Mouse (Mus musculus) hindbrain, embryonic 16.5 days (tissue): ENCODE measurements at regions not wholly inside any gene's neighbourhood (a gene's known extent, or its start where the extent isn't known, plus 50 kb on each side); places are given as distances from the start of the nearest gene placed in this dataset.
"Not testable (repeated sequence)": the region's sequence is repeated elsewhere in the genome, so short reads cannot be mapped to it uniquely, and the experiment has no call there.

Source experiments
- ATAC-seq: fragments of 200-750 bp; cut with Nextera tagmentation; 2 replicates; pipeline ENCODE4 v1.8.0; 2017; ENCODE audit warnings: moderate TSS enrichment, moderate library complexity
- H3K27ac ChIP-seq: fragments of 300-500 bp; sonication (generic); 2 replicates; pipeline ENCODE4 v1.5.1; 2014; ENCODE audit warnings: low read depth, mild to moderate bottlenecking, control low read depth, low read length, moderate library complexity
- H3K27me3 ChIP-seq: fragments of 300-500 bp; sonication (generic); replicated peaks from 2 replicates; pipeline ENCODE4 v1.6.1; 2014; ENCODE audit warnings: low read length; ENCODE audit not compliant: control insufficient read depth, insufficient read depth
- H3K36me3 ChIP-seq: fragments of 300-500 bp; sonication (generic); 2 replicates; pipeline ENCODE4 v1.6.1; 2014; ENCODE audit warnings: mild to moderate bottlenecking, low read length, moderate library complexity, mixed read lengths; ENCODE audit not compliant: control insufficient read depth, insufficient read depth
- H3K4me1 ChIP-seq: fragments of 300-500 bp; sonication (generic); 2 replicates; pipeline ENCODE4 v1.6.1; 2014; ENCODE audit warnings: low read depth, low read length; ENCODE audit not compliant: control insufficient read depth, insufficient read depth
- H3K4me2 ChIP-seq: fragments of 300-500 bp; sonication (generic); 2 replicates; pipeline ENCODE4 v1.6.1; 2014; ENCODE audit warnings: mild to moderate bottlenecking, low read length, control low read depth, moderate library complexity
- H3K4me3 ChIP-seq: fragments of 300-500 bp; sonication (generic); 2 replicates; pipeline ENCODE4 v1.5.1; 2014; ENCODE audit warnings: mild to moderate bottlenecking, low read length, control low read depth, moderate library complexity
- H3K9ac ChIP-seq: fragments of 300-500 bp; sonication (generic); 2 replicates; pipeline ENCODE4 v1.6.1; 2014; ENCODE audit warnings: low read depth, mild to moderate bottlenecking, control low read depth, low read length, moderate library complexity
- H3K9me3 ChIP-seq: fragments of 300-500 bp; sonication (generic); 2 replicates; pipeline ENCODE4 v1.6.1; 2014; ENCODE audit warnings: mild to moderate bottlenecking, low read length, moderate library complexity; ENCODE audit not compliant: control insufficient read depth
- whole genome bisulfite sequencing: fragments of 180-500 bp; shearing (Covaris S2); extraction: QIAGEN DNeasy Blood & Tissue Kit; methylation state at CpG from one replicate; pipeline ENCODE4 v1.1.7; 2014; 5-methylcytosine and 5-hydroxymethylcytosine counted together

DNA sequence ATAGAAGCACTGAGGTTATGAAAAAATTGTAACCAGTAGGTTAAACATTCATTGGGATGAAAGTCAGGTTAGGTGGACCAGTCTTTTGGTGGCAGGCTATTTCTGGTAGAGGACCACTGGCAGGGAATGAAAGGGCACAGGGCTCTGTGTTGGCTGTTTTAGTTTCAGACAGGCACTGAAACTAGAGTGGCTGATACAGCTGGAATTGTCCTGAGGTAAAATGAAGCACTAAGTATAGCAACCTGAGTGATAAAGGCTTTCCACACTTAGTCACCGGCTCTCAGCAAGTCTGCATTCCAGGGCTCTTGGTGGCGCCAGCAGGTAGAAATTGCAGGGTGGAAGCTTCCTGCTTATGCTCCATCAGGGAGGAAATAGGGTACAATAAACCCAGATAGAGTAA, 262.2 kb upstream of the Tmpo start:
- no peak overlapping the region for H3K27ac ChIP-seq
- H3K4me1 ChIP-seq = no peaks in the 10 kb centered on the region; the same call in 1 of the 2 replicates
- WGBS = 76% methylated on average over 2 of the region's 2 CpGs
- no peak overlapping the region for H3K9ac ChIP-seq
- no peaks in the 10 kb centered on the region for H3K36me3 ChIP-seq
- H3K4me2 ChIP-seq = no peak overlapping the region
- H3K4me3 ChIP-seq = no peak overlapping the region
- no peak for ATAC-seq
- no peaks in the 10 kb centered on the region for H3K9me3 ChIP-seq
- H3K27me3 ChIP-seq = no peaks in the 10 kb centered on the region

DNA sequence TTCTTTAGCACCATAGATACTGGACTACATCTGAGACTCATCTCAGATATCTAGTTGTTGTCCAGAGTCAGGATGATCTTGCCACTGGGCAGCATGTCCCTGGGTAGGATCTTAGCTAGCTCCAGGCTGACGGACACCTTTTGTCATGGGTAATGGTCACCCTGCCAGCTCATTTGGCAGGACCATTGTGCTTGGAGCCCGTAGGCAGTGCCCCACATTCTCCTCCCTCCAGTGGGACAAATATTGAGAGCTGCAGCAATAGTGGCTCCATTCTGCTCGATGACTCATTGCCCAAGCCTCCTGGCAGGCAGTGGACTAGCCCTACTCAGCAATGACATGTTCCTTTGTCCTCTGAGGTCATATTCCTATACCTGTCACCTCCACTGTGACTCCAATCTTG, 258.9 kb upstream of the Tmpo start:
- WGBS = 73% methylated on average over 3 of the region's 3 CpGs
- no peak for ATAC-seq
- Histone ChIP-seq H3K4me2 (no peak overlapping the region), H3K27me3 (no peaks in the 10 kb centered on the region), H3K27ac (no peak overlapping the region), H3K36me3 (no peaks in the 10 kb centered on the region), H3K9me3 (no peaks in the 10 kb centered on the region), H3K4me1 (0 out of 2 replicates have a peak, but pooled peaks cover 5% of the 10 kb centered on the region), H3K9ac (no peak overlapping the region), H3K4me3 (no peak overlapping the region)

DNA sequence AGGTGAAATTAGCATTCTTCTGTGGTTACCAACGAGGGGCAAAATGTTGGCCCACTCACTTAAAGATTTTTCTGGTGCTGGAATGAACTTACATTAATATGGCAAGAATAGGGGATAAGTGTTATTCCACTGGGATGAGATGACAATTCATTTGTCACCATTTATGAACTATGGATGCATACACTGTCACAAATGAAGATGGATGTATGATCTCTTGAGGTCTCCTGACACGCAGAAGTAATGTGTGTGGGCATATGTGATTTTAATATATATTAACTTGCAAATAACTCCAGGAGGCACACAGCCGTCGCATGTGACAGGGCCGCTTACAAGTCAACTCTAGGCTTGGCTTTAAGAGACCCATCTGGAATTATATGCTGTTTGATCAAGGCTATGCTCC, 256.8 kb upstream of the Tmpo start:
- Histone ChIP-seq H3K9ac (no peak overlapping the region), H3K27ac (no peak overlapping the region), H3K9me3 (no peaks in the 10 kb centered on the region), H3K4me3 (no peak overlapping the region), H3K36me3 (no peaks in the 10 kb centered on the region), H3K27me3 (no peaks in the 10 kb centered on the region), H3K4me1 (0 out of 2 replicates have a peak, but pooled peaks cover 5% of the 10 kb centered on the region), H3K4me2 (no peak overlapping the region)
- 60% methylated on average over 5 of the region's 5 CpGs for WGBS
- ATAC-seq = no peak

DNA sequence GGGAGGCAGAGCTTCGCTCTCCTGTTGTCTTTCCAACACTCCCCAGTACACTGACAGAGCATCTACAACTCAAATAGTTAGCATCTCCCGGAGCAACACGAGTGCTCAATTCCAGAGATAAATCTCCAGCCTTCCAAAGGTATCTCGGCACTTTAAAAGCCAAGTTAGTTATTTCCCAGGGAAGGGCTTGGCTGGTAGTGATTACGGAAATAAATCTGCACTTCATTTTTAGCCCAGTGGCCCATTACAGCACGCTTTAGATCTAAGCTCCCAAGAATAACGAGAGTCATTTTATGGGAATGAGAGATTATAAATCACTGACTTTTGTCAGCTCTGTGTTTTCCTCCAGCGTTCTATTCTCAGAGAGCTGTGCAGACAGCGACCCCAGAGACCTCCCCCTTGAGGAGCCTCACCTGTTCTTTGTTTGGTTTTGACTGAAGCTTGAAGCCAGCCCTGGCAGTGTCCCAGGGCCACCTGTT, 255.0 kb upstream of the Tmpo start:
- H3K9me3 ChIP-seq = no peaks in the 10 kb centered on the region
- H3K4me2 ChIP-seq = no peak overlapping the region; the same call in 1 of the 2 replicates
- no peaks in the 10 kb centered on the region for H3K36me3 ChIP-seq
- H3K9ac ChIP-seq = no peak overlapping the region
- H3K4me1 ChIP-seq = 0 out of 2 replicates have a peak, but pooled peaks cover 5% of the 10 kb centered on the region
- ATAC-seq = no peak; the same call in 1 of the 2 replicates
- H3K4me3 ChIP-seq = no peak overlapping the region
- WGBS = 25% methylated on average over 9 of the region's 9 CpGs
- no peaks in the 10 kb centered on the region for H3K27me3 ChIP-seq
- no peak overlapping the region for H3K27ac ChIP-seq

DNA sequence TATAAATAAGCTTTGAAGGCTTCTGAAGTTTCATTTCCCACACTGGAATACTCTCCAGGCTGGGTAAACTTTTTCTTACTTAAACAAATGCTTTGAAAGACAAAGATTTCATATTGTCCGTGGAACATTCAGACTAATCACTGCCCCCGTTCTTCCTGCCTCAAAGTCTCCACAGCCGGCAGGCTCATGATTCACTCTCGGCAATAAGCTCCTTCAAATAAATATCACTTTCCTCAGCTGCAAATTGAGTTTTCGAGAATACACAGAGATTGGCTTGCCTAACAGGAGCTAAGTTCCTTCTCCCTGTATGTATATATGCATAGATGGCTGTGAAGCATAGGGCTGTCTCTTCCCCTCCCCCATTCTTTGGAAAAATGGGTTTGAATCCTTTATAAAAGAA, 249.2 kb upstream of the Tmpo start:
- Histone ChIP-seq H3K27ac (no peak overlapping the region), H3K27me3 (no peaks in the 10 kb centered on the region), H3K4me3 (no peak overlapping the region), H3K36me3 (no peaks in the 10 kb centered on the region), H3K4me2 (no peak overlapping the region), H3K4me1 (no peaks in the 10 kb centered on the region), H3K9me3 (no peaks in the 10 kb centered on the region), H3K9ac (no peak overlapping the region)
- WGBS = 52% methylated on average over 5 of the region's 5 CpGs
- no peak for ATAC-seq

DNA sequence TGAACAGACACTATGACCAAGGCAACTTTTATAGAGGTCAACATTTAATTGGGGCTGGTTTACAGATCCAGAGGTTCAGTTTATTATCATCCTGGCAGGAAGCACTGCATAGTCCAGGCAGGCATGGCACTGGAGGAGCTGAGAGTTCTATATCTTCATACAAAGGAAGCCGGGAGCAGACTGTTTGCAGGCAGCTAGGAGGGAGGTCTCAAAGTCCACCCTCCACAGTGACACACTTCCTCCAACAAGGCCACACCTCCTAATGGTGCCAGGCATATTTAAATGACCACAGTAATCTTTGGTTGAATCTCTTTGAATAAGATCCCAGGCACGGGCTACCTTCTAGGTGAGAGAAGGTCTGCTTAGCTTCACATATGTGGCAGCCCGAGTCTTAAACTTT, 245.5 kb upstream of the Tmpo start:
- no peak for ATAC-seq
- no peaks in the 10 kb centered on the region for H3K9me3 ChIP-seq

DNA sequence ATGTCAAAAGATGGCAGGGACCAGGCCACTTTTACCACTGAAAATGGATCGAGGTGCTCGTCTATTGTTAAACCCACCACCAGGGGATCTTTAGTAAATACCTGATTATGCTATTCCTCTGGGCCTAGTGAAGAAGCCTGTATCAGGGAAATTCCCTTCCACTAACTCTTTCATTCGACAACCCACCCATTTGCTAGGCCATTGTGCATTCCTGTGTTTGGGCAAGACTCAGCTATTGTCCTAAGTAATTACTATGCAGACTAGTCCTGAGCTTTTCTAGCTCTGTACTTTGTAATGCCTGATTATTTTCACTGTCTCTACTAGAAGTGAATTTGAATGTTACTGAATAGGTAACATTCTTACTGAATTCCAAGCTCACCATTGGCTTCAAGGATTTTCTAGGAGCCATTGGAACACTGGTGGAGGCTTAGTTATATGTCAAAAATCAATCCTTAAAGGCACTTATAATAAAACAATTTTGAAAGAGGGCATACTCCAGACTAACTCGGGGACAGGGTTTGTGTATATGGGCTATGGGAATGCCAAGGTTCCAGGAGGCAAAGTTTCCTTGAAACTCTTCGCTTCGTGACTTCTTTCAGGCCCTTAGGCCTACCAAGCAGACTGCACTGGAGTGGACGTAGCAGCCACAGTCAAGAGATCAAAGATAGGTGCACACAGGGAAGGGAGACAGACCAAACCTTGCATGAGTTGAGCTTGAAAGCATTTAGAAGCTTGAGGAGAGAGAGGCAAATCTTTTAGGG, 244.7 kb upstream of the Tmpo start:
- WGBS = 65% methylated on average over 7 of the region's 7 CpGs
- not testable (repeated sequence) for H3K9me3 ChIP-seq, H3K27me3 ChIP-seq, H3K27ac ChIP-seq, H3K4me1 ChIP-seq, H3K4me3 ChIP-seq, H3K4me2 ChIP-seq, ATAC-seq, H3K36me3 ChIP-seq, H3K9ac ChIP-seq

More for the DNA sequence above, 245.5 kb upstream of the Tmpo start:
- H3K4me2 ChIP-seq = no peak overlapping the region
- no peaks in the 10 kb centered on the region for H3K4me1 ChIP-seq
- no peaks in the 10 kb centered on the region for H3K27me3 ChIP-seq
- H3K4me3 ChIP-seq = no peak overlapping the region
- H3K9ac ChIP-seq = no peak overlapping the region
- no peak overlapping the region for H3K27ac ChIP-seq
- WGBS = 97% methylated on average over 3 of the region's 3 CpGs
- no peaks in the 10 kb centered on the region for H3K36me3 ChIP-seq

DNA sequence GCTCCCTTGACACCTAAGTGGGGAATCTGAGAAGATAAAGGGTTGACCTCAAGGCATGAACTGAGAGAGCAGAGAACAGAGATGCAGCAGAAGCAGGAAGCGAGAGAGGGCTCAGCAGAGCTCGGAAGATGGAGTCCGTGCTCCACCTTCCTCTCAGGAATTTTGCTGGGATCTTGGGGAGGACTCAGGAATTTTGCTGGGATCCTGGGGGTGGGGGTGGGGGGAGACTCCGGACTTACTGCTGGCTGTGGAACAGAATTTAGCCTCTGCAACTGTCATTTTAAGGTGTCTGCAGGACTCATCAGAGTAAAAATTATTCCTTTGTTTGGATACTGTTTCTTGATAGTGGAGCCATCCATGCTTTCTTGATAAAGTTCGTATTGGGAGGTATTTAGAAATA, 243.7 kb upstream of the Tmpo start:
- 74% methylated on average over 5 of the region's 5 CpGs for WGBS
- H3K4me2 ChIP-seq = no peak overlapping the region
- no peak for ATAC-seq
- H3K27me3 ChIP-seq = no peaks in the 10 kb centered on the region
- H3K4me3 ChIP-seq = no peak overlapping the region
- H3K9me3 ChIP-seq = no peaks in the 10 kb centered on the region
- no peaks in the 10 kb centered on the region for H3K36me3 ChIP-seq
- H3K9ac ChIP-seq = no peak overlapping the region
- H3K4me1 ChIP-seq = no peaks in the 10 kb centered on the region
- H3K27ac ChIP-seq = no peak overlapping the region

DNA sequence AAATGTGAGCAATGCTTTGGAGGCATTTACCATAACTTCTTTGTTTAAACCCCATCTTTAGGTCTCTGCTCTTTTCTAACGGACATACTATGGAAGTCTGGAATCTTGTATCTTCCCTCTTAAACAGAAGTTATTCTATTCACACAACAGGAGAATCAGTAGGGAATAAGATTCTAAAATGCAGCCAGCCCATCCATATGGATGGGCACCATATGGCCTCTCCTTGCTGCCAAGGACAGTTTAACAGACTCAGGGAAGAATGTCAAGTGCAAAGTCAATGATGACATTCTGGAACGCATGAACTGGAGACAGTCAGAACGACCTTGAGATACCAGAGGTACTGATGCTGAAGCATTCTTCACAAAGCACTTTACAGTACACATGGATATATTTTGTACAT, 206.1 kb upstream of the Tmpo start:
- WGBS = 59% methylated on average over 3 of the region's 3 CpGs
- no peaks in the 10 kb centered on the region for H3K9me3 ChIP-seq
- no peak overlapping the region for H3K27ac ChIP-seq
- H3K36me3 ChIP-seq = no peaks in the 10 kb centered on the region
- no peak overlapping the region for H3K4me2 ChIP-seq
- H3K4me3 ChIP-seq = no peak overlapping the region
- H3K9ac ChIP-seq = no peak overlapping the region
- H3K4me1 ChIP-seq = no peaks in the 10 kb centered on the region; the same call in 1 of the 2 replicates
- H3K27me3 ChIP-seq = no peaks in the 10 kb centered on the region
- ATAC-seq = no peak
